Mouse (Mus musculus): ENCODE measurements at regions not wholly inside any gene's neighbourhood (a gene's known extent, or its start where the extent isn't known, plus 50 kb on each side); places are given as distances from the start of the nearest gene placed in this dataset.
"Not testable (repeated sequence)": the region's sequence is repeated elsewhere in the genome, so short reads cannot be mapped to it uniquely, and the experiment has no call there.

DNA sequence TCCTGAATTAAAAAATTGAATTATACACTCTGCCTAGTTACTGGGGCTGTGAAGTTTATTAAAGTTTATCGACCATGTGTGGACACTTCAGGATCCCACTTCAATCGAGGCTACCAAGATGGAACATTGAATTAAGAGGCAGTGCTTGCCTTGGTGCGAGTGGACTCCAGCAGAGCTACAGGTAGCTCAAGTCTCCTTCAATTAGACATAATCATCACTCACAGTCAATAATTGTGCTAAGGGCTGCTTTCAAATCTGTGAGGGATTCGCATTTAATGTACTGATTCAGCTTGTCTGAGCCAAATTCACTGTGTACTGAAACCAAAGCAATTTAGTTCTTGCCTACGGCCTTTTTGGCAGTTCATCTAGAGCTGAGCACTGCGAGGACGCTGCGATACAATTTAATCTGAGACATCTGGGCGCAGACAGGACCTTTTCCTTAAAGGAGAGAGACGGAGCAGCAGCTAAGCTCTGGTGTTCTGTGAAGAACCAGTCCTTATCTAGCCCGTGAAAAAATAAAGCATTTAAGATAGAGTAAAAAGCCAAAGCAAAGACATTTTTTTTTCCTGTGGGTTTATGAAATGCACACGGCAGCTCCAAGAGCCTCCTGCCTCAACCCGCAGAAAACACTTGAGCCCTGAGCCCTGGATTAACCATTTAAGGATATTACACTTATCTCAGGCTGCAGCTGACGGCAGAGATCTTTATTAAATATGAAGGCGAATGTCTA is 220.8 kb upstream of the Irx1 start:
- no peak for DNase-seq (ENCODE audit: low spot score in 2 of 2)

DNA sequence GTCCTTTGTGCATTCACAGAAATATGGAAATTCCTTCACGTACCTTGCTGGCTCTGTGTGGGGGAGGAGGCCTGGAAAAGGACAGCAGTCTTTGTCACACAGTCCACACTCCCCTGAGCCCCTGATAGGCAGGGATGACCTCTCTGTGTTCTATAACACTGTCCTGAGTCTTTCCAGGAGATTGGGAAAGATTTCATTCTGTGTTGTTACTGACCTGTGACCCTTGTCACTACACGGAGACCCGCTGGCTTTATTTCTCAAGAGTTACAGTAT is 221.3 kb upstream of the Irx1 start:
- no peak for DNase-seq (ENCODE audit: low spot score in 2 of 2)

DNA sequence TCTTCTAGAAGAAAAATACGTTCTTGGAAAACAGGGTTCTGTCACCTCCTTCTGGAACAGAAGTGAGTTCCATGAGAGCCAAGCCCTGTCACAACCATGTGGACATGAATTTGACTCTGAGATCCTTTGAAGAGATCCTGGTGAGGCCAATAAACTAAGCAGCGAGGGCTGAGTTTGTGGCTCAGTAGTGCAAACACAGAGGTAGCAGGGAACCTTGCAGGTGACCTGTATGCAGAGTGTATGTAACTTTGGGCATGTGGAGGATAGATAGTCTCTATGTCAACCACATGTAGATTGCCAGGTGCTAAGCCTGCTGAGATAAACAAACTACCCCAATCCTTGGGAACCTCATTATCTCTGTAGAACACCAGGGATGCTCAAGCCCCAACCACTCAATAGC is 232.4 kb upstream of the Irx1 start:
- no peak for DNase-seq (ENCODE audit: low spot score in 2 of 2)

DNA sequence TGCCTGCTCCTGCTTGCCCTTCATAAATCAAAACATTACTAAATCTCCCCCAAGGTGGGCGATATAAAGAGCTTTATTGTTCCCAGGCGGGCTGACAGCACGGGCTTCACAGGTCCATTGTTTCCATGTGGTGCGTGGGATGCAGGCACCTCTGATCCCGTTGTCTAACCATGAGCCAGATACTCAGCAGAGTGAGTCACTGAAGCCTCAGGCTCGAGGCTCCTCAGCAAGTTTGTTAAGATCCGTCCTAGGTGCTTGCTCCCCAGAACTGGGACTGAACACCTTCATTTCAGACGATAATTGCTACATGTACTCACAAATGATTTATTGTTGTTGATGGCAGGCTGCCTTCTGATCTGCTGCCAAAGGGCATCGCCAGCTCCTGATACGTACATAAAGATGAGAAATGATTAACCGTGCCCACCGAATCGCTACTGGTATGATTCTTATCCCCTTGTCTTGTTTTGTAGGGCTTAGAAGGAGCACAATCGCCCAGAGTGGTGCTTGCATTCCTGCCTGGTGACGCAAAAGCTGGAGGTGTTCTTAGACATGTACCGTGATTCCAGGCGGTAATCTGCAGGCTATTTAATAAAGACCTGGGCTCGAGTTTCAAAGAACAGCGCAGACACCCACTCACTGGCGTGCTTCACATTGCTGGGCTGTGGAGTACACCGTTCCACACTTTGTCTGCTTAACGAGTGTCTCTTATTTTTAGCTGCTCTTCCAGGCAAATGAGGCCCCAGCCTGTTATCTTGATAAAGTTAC is 235.0 kb upstream of the Irx1 start:
- no peak for DNase-seq (ENCODE audit: low spot score in 2 of 2)

DNA sequence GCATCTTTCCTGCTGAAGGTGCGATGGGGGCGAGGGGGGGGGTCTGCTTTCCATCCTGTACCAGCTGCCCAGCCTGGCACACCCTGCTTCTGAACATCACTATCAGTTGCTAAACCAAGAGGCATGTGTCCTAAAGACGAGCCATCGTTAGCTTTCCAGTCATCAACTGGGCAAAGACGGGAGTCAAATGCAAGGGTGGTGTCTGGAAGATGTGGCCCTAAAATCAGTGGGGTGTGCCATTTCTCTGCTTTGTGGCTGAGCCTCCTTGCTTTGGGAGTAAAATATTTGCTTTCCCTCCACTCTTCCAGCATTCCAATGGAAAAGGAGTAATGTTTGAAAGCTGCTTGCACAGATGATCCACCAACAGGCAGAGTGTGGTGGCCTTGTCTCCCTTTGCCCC is 246.0 kb upstream of the Irx1 start:
- DNase-seq (ENCODE audit: low spot score in 2 of 2): no peak

DNA sequence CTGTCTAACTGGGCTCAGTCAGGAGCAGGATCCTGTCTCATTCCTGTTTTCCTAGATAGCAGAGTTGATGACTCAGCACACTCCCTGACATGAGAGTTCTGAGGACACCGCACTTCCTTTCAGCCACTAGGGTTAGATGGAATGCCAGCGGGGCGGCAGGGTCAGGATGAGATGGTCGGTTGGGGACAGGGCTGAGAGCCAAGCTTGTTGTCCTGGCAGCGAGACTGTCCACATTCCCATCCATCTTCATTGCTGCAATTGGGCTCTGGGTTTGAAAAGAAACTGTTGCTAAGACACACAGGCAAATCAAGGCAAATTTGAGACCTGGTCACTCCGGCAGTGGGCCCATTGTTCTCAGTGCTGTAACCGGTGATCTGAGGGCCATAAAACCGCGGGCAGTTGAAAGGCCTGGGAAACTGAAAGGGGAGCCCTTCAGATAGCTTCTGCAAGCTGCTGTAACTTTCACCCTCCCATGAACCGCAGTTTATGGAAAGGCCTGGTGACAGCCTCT is 246.5 kb upstream of the Irx1 start:
- no peak for DNase-seq (ENCODE audit: low spot score in 2 of 2)

DNA sequence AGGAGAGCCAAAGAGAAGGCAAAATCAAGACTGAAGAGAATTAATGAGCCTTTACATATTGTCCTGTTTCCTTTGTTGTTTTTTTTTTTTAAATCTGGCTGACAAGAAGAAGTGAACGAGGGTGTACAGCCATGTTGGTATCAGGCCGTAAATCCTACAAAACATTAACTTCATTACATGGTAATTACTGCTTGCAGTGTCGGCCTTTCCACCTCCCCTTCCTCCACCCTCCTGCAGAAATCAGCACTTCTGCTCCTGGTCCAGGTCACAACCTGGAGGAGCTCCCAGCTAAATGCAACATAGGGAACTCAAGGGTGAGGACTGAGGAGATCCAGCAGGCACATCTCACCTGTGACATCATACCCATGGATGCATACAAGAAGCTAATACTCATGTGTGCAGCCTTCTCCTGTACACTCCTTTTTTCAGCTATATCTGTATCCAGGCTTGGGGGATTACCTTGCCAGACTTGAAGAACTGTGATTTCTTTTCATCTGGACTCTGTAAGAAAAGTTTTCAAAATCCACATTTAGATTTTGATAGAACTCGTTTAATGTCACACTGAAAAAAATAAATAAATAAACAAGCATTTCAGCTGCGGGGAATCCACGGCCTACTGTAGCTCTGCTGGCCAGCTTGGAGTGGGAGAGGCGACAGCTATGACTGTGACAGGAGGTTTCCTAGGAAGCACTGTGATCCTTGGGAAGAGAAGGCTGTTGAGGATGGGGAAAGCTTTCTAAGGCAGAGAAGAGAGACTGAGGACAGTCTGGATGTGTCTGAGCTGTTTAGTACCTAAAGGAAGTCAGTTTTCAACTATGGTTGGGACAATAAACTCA is 247.2 kb upstream of the Irx1 start:
- no peak for DNase-seq (ENCODE audit: low spot score in 2 of 2)

DNA sequence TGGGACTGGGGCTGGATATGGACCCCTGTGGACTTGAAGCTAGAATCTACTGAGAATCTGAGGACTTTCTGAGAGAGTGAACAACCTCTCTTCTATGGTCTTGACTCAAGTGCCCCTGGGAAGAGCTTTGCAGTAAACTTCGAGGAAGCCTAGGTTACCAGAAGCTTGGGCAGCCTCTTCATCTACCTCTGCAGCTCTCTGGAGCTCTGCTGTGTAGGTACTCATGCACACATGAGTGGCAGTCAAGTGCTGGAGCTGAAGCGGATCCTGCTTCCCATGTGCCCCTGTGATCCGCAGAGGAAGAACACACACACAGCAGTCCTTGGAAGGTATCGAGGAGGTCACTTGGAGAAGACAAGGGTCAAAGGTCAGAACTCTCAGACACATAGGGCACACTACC is 248.2 kb upstream of the Irx1 start:
- no peak for DNase-seq (ENCODE audit: low spot score in 2 of 2)

DNA sequence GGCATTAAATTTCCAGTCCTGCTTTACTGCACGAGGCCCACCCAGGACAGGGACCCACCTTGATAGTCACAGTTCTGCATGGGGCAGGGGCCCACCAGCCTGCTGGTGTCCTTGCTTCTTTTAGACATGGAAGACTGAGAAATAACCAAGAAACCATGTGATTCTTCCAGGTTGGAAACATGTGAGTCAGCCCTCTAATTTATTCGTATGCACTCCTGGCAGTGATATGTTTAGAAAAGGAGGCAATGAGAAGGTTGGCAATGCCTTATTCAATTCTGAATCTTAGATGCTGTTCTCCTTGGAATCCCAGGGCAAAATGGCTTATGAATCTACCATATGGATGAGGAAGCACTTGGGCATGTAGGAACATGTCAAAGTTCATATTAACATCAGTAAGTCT is 249.2 kb upstream of the Irx1 start:
- no peak for DNase-seq (ENCODE audit: low spot score in 2 of 2)

DNA sequence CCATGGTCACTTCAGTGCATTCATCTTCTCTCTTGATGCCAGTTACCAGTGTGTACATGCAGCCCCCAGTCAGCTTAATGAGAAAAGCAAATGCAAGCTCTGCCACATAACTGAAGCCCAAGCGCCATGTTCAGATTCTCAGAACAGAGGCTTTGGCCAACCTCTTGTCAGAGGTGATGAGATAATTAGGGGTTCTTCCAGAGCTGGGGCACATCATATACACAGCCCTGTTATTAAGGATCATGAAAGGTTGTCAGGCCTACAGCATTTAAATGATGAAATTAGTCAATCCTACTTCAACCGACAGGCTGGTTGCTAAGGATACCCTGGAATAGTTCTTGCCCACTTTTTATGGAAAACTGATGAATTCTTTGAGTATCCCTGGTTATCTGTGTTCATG is 255.8 kb upstream of the Irx1 start:
- DNase-seq (ENCODE audit: low spot score in 2 of 2): no peak

DNA sequence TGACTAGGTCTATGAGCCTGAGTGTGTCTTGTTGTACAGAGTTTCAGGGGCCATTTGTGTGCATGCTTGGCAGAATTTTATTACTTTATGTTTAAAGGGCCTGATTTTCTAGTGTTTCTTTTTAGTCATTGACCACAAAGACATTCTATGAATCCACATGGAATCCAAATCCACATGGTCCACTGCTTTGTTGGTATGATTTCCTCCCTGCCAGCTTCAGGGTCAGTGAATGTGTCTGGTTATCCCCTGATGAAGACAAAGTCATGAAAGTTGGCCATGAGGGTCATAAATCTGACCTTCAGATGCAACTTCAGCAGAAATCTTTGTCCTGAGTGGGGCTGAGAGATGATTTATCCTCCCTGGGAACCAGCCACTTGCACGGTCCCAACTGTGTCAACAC is 263.6 kb upstream of the Irx1 start:
- DNase-seq (ENCODE audit: low spot score in 2 of 2): no peak

DNA sequence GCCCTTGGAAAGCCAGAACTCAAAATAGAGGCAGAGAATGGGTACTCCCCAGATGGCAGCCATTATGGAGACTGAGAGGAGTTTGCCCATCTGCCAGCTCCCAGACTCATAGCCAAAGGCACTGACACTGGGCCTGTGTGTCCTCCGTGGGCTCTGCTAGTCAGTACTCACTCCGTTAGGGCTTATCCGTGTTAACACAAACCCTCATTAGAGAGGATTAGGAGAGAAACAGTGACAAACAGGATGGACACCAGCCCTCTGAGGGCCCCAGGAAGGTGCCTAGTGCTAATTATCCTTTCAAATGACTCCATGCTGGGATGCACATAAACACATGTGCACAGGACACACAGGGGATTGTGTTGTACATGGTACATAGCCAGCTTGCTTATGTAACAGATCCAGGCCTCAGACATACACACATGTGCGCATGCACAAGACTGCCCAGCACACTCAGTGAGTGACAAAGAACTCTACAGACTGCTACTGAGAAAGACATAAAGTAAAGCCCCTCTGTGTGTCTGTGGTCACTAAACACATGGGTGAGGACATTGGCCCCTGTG is 267.6 kb upstream of the Irx1 start:
- DNase-seq (ENCODE audit: low spot score in 2 of 2): no peak

DNA sequence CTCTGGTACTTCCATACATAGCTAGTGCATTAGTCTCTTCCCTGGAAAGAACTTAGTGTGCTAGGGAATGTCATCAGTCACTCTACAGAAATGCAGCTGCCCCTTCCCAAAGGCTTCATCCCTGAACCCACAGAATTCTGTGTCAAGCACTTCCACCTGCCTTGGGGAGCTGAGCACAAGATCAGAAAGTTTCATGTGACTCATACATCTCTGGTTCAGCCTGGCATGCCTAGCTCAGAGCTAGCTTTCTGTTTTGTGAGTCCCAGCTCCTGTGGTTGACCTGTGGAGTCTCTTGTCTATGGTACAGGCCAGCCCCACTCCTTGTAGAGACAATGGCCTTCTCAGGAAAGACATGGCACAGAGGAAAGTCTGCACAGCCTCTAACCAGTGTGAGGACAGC is 268.6 kb upstream of the Irx1 start:
- no peak for DNase-seq (ENCODE audit: low spot score in 2 of 2)

DNA sequence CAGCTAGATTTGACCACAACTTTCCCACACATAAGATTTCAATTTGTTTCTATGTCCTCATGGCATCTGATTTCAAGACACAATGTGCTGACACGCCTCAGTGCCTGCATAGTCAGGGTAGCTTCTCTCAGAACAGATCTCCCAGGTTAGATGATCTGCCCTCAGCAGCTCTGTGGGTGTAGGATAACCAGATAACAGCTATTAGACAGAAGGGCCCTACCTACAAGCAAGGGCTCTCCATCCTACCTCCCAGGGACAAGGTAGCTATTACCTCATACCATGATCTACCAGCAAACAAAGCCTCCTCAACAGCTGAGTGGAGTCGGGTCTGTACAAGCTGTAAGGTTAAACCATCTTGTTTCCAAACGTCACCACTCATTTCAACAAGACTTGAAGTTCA is 278.4 kb upstream of the Irx1 start:
- DNase-seq (ENCODE audit: low spot score in 2 of 2): no peak

DNA sequence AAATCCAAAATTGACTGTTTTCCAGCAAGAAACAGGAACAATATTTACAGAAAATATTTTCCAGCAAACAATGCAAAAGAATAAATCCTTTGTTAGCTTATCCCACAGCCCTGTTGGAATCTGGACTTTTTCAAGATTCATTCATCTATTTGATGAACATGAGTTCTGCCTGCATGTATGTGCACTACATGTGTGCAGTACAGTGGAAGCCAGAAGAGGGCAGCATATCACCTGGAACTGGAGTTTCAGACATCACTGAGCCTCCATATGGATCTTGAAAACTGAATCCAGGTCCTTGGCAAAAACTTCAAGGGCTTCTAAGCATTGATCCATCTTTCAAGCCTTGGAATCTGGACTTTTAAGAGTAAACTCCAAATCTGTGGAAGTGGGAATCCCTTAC is 286.9 kb upstream of the Irx1 start:
- DNase-seq (ENCODE audit: low spot score in 2 of 2): no peak

DNA sequence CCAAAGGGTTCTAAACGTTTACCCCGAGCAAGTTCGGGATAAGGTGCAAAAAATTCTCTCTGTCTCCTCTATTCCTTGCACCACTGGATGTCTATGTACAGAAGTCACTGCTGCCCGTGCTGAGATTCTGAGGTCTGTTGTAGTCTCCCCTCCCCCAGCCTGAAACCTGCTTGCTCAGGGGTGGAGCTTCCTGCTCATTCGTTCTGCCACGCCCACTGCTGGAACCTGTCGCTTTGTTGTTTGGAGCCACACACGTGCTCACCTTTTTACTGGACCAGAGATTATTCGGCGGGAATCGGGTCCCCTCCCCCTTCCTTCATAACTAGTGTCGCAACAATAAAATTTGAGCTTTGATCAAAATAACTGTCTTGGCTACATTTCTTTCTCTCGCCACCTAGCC is 289.7 kb upstream of the Irx1 start:
- DNase-seq (ENCODE audit: low spot score in 2 of 2): not testable (repeated sequence)

DNA sequence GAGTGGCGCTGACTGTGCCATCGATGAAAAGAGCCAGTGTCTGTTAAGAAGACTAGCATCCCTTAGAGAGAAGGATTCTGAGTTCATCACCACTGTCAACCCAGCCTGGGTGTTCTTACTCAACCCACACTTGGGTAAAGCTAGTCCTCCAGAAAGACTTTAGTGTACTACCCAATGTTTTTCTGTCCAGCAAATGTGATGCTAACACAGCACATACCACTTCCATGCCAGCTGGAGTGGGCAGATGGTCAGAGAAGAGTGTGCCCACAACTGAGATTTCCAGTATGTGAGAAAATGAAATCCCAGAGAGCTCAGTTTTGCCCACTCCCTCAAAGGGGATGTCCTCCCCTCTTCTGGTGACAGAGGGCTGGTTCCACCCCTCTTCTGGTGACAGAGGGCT is 295.3 kb upstream of the Irx1 start:
- no peak for DNase-seq (ENCODE audit: low spot score in 2 of 2)

DNA sequence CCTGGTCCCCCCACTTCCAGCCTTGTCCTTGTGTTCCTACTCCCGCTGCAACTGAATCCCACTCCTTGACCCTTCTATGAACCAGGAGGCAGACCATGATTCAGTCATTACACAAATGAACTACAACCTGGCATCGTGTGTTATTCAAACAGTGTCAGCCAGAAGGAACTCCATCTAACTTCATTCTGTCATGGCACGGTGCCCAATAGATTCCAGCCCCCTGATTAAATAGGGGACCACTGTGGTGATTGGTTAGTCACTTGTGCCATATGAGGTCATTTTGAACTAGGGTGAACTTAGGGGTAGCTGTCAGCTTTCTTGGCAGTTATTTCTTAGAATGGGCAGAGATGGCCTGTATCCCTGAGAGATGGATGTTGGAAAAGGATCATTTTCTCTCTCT is 300.9 kb upstream of the Irx1 start:
- DNase-seq (ENCODE audit: low spot score in 2 of 2): no peak

DNA sequence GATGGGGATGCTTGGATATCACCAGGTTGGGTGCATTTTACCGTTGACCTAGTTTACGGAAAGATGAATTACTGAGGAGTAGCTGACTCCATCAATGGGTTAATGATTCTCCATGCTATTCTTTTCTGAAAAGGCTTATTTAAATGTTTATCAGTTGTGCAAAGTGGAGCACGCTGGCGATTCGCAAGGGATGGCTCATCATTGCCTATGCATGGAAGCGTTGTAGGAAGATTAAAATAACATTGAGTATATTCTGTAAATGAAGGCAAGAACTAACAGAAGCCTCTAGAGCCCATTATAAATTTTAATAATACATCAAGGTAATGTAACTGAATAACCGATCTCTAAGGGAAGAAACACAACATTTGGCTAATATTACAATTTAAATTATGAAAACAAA is 301.6 kb upstream of the Irx1 start:
- no peak for DNase-seq (ENCODE audit: low spot score in 2 of 2)

DNA sequence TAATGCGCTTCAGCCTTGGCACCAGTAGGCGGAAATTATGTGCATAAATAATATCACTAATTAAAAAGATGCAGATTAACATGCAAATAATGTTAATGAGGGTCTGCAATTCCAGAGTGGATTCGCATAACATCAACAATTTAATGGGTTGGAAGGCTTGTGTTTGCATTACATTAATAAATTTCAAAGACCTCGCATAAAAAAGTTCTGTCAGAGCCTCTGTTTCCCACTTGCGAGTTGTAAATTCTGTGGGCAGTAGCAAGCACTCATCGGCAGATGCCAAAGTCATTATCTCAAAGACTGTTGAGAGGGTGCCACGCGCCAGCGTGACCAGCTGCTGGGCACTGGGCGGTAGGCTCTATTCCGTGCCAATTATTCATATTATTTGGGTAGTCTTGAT is 302.1 kb upstream of the Irx1 start:
- DNase-seq (ENCODE audit: low spot score in 2 of 2): no peak

DNA sequence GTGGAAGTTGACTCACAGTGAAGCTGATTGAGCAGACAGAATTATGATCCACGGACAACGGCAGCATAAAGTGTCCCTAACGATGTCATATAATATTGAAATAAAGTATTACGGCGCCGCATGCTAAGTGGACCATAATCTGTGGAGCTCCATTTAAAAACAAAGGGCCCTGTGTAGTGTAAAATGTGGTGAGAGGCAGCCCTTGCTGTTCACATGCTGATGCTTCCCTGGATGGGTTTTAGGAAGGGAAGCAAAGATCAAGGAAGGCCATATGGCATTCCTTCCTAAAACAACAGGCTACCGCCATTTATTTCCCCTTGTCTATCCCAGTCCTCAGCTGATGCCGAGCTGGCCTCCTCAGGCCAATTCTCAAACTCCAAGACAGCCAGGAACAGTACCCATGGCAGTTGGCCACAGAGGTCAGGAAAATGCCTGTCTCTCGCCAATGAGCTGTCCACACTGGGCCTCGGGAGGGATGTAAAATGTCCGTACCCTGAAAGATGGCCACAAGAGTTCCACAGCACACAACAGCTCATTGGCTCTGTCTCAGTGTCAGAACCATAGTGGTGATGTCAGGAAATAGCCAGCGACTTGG is 302.7 kb upstream of the Irx1 start:
- peak; percentile 1 to 2 for DNase-seq (ENCODE audit: low spot score in 2 of 2)

DNA sequence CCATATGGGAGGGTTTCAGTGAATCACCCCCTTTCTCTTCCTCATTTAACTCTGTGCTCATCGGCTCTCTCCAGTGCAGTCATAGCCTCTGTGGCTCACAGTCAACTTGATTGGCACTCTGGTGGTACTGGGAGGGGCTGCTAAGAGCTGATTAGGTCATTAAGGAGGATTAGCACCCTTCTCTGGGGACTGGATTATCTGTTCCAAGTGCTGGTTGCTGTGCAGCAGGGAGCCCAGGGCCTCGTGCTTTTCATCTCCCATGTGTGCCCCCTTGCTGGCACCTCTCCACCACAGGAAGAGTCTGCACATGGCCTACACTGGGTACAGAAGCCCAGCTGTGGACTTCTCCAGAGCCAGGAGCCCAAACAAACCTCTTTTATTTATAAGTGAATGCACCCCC is 316.8 kb upstream of the Irx1 start:
- DNase-seq (ENCODE audit: low spot score in 2 of 2): no peak
